In genomic region chr4:117628464-117628863, GRCm38 (mm10) we compare ENCODE assay signal across 17 mouse cellular contexts. TPM values are rescaled to one million over a fixed set of nuclear protein-coding genes. Genes with fewer than 3 reads are reported as not detected.
DNase-seq lines count a peak whose midpoint lies in the region; ATAC-seq and TF ChIP-seq lines count a peak whose summit lies in the region.
"Had no signal": no experiment of that assay in that cellular context is flagged by ENCODE, and none has a peak within 500 bp of the region (broad histone marks: within the 10 kb centered on the region; RNA-seq: fewer than 3 reads in every experiment).

No protein-coding gene starts in this region.

- no peak overlapping the region for H3K4me3 ChIP-seq in cerebellum, adult 2 months (replicated peaks; ENCODE audit: insufficient read depth, low read depth, low read length)
- no peak overlapping the region for H3K4me3 ChIP-seq in midbrain, postnatal 0 days (ENCODE audit: low read depth, low read length)
- no peak overlapping the region for H3K4me3 ChIP-seq in midbrain, embryonic 15.5 days
- no peak overlapping the region for H3K4me3 ChIP-seq in neural tube, embryonic 15.5 days (replicated peaks)
- H3K4me3 ChIP-seq: embryonic facial prominence, embryonic 10.5 days; megakaryocyte, embryonic 14.5 days had no signal

- DNase-seq in cerebellum, adult 2 months, result no peak
- DNase-seq in cerebellum, adult 8-10 months, result no peak
- peak; percentile 27 for DNase-seq in kidney, adult 9 months
- DNase-seq in kidney, postnatal 25 days, result no peak
- no peak for DNase-seq in midbrain, postnatal 0 days (ENCODE audit: low spot score)
- no peak for DNase-seq in left cerebral cortex, postnatal 10 days (ENCODE audit: extremely low spot score in 1 of 2, low spot score in 2 of 2)
- DNase-seq: kidney, postnatal 14 days; lung, postnatal 10 days; right cerebral cortex, postnatal 25 days; thymus, postnatal 25 days had no signal

- peaks cover 4% of the 10 kb centered on the region for H3K36me3 ChIP-seq in midbrain, postnatal 0 days (ENCODE audit: insufficient read depth, low read length)
- H3K36me3 ChIP-seq in midbrain, embryonic 15.5 days (replicated peaks), result no peaks in the 10 kb centered on the region
- H3K36me3 ChIP-seq in neural tube, embryonic 15.5 days, result no peaks in the 10 kb centered on the region

- peak; percentile 47; the same call in 1 of the 2 replicates for TF ChIP-seq CTCF in cerebellum, adult 2 months (IDR thresholded peaks at IDR 0.05; ENCODE audit: borderline replicate concordance, insufficient read depth, low read depth, low read length)
- peak; percentile 30 for TF ChIP-seq CTCF in midbrain, postnatal 0 days (IDR thresholded peaks at IDR 0.05)

- TF ChIP-seq POLR2A in cerebellum, adult 2 months (IDR thresholded peaks at IDR 0.05; ENCODE audit: borderline replicate concordance, insufficient read depth, low read length), result no peak

- 46% methylated on average over 1 of the region's 1 CpGs for WGBS in cerebellum, adult 2 months
- 57% methylated on average over 1 of the region's 1 CpGs for WGBS in midbrain, postnatal 0 days
- WGBS in midbrain, embryonic 15.5 days, result 54% methylated on average over 1 of the region's 1 CpGs
- WGBS in neural tube, embryonic 15.5 days, result 52% methylated on average over 1 of the region's 1 CpGs

- no peak overlapping the region for H3K9ac ChIP-seq in midbrain, postnatal 0 days (replicated peaks; ENCODE audit: low read length, poor library complexity, severe bottlenecking)
- no peak overlapping the region for H3K9ac ChIP-seq in midbrain, embryonic 15.5 days
- H3K9ac ChIP-seq in neural tube, embryonic 15.5 days (replicated peaks), result no peak overlapping the region
- H3K9ac ChIP-seq: liver, embryonic 14.5 days had no signal

- H3K4me2 ChIP-seq in midbrain, postnatal 0 days (ENCODE audit: low read depth, low read length, poor library complexity, severe bottlenecking), result no peak overlapping the region
- H3K4me2 ChIP-seq in midbrain, embryonic 15.5 days, result no peak overlapping the region
- no peak overlapping the region for H3K4me2 ChIP-seq in neural tube, embryonic 15.5 days

- no peaks in the 10 kb centered on the region for H3K4me1 ChIP-seq in cerebellum, adult 2 months (ENCODE audit: control insufficient read depth, insufficient read depth, low read length)
- H3K4me1 ChIP-seq in midbrain, postnatal 0 days (ENCODE audit: insufficient read depth, low read length), result no peaks in the 10 kb centered on the region
- H3K4me1 ChIP-seq in midbrain, embryonic 15.5 days, result peaks cover 8% of the 10 kb centered on the region
- peaks cover 36% of the 10 kb centered on the region for H3K4me1 ChIP-seq in neural tube, embryonic 15.5 days

- no peak for ATAC-seq in midbrain, postnatal 0 days (ENCODE audit: low FRiP score)
- no peak for ATAC-seq in midbrain, embryonic 15.5 days (replicated peaks)
- ATAC-seq in neural tube, embryonic 15.5 days (ENCODE audit: low FRiP score), result no peak
- ATAC-seq: forebrain, embryonic 14.5 days; inflammation-experienced regulatory T-cells, adult 6 months had no signal

- no peaks in the 10 kb centered on the region for H3K9me3 ChIP-seq in midbrain, postnatal 0 days (ENCODE audit: low read length)
- H3K9me3 ChIP-seq in midbrain, embryonic 15.5 days, result no peaks in the 10 kb centered on the region
- H3K9me3 ChIP-seq in neural tube, embryonic 15.5 days (replicated peaks), result no peaks in the 10 kb centered on the region

- H3K27ac ChIP-seq in cerebellum, adult 2 months (ENCODE audit: insufficient read depth, low read length), result no peak overlapping the region
- H3K27ac ChIP-seq in midbrain, postnatal 0 days (ENCODE audit: low read depth, low read length), result no peak overlapping the region
- H3K27ac ChIP-seq in midbrain, embryonic 15.5 days, result no peak overlapping the region
- no peak overlapping the region for H3K27ac ChIP-seq in neural tube, embryonic 15.5 days (replicated peaks)
- H3K27ac ChIP-seq: embryonic facial prominence, embryonic 10.5 days; liver, embryonic 14.5 days had no signal

- intact Hi-C loops in left cerebral cortex, postnatal 10 days (cut with DNase I), result no loop called here

- no peaks in the 10 kb centered on the region for H3K27me3 ChIP-seq in cerebellum, adult 2 months (ENCODE audit: control insufficient read depth, insufficient read depth, low read length)
- no peaks in the 10 kb centered on the region for H3K27me3 ChIP-seq in midbrain, postnatal 0 days (ENCODE audit: insufficient read depth, low read length)
- H3K27me3 ChIP-seq in midbrain, embryonic 15.5 days (replicated peaks), result no peaks in the 10 kb centered on the region
- no peaks in the 10 kb centered on the region for H3K27me3 ChIP-seq in neural tube, embryonic 15.5 days (replicated peaks)

RNA-seq across cellular contexts. Expression of gene Dmap1, which starts 53.6 kb away (rescaled TPM):
- polyA plus RNA-seq in cerebellum, adult 2 months (2012; rRNA removed), result 48.7 and 53.5 TPM in 2 replicates
- 62.6 and 69.5 TPM in 2 replicates for total RNA-seq in midbrain, postnatal 0 days (2014; rRNA removed)
- polyA plus RNA-seq in midbrain, postnatal 0 days (2015; fragmentation: Nextera tagmentation; extraction: Ambion mirVana), result 89.7 and 95.1 TPM in 2 replicates
- 82.5 and 84.8 TPM in 2 replicates for polyA plus RNA-seq in midbrain, embryonic 15.5 days (2015; fragmentation: Nextera tagmentation; extraction: Ambion mirVana)
- total RNA-seq in left cerebral cortex, postnatal 10 days (2021), result 10 to 100 TPM; 37.6 to 42.2 TPM
- polyA plus RNA-seq in neural tube, embryonic 15.5 days (2015; fragmentation: Nextera tagmentation; extraction: Ambion mirVana), result 70.7 and 73.1 TPM in 2 replicates
